Mouse (Mus musculus) intestine, postnatal 0 days (tissue): ENCODE data around the gene Smad6. TPM values are rescaled to one million over a fixed set of nuclear protein-coding genes. Genes with fewer than 3 reads are reported as not detected.

Source experiments
- ATAC-seq: fragments of 200-750 bp; cut with Nextera tagmentation; 2 replicates; pipeline ENCODE4 v1.8.0; 2017; ENCODE audit warnings: mild to moderate bottlenecking, moderate TSS enrichment, moderate library complexity
- H3K27ac ChIP-seq: fragments of 300-500 bp; sonication (generic); 2 replicates; pipeline ENCODE4 v1.5.1; 2014; ENCODE audit warnings: mild to moderate bottlenecking, low read depth, low read length, moderate library complexity
- H3K27me3 ChIP-seq: fragments of 300-500 bp; sonication (generic); replicated peaks from 2 replicates; pipeline ENCODE4 v1.6.1; 2014; ENCODE audit warnings: low read length, mixed read lengths; ENCODE audit not compliant: control insufficient read depth, insufficient read depth
- H3K36me3 ChIP-seq: fragments of 300-500 bp; sonication (generic); 2 replicates; pipeline ENCODE4 v1.6.1; 2014; ENCODE audit warnings: mild to moderate bottlenecking, moderate library complexity; ENCODE audit not compliant: control insufficient read depth, insufficient read depth
- H3K4me1 ChIP-seq: fragments of 300-500 bp; sonication (generic); replicated peaks from 2 replicates; pipeline ENCODE4 v1.6.1; 2014; ENCODE audit warnings: antibody characterized with exemption, low read length, mixed read lengths; ENCODE audit not compliant: control insufficient read depth, insufficient read depth
- H3K4me2 ChIP-seq: fragments of 300-500 bp; sonication (generic); replicated peaks from 2 replicates; pipeline ENCODE4 v1.6.1; 2014; ENCODE audit warnings: low read depth, mild to moderate bottlenecking, moderate library complexity
- H3K4me3 ChIP-seq: fragments of 300-500 bp; sonication (generic); 2 replicates; pipeline ENCODE4 v1.5.1; 2014; ENCODE audit warnings: low read depth, low read length
- H3K9ac ChIP-seq: fragments of 300-500 bp; sonication (generic); 2 replicates; pipeline ENCODE4 v1.6.1; 2014; ENCODE audit warnings: mild to moderate bottlenecking, low read depth, low read length
- H3K9me3 ChIP-seq: fragments of 300-500 bp; sonication (generic); 2 replicates; pipeline ENCODE4 v1.6.1; 2016; ENCODE audit warnings: mixed run types; ENCODE audit not compliant: control insufficient read depth
- CTCF ChIP-seq: sonication (generic); IDR thresholded peaks from 2 replicates; pipeline ENCODE4 v1.5.1; 2016; ENCODE audit warnings: low read depth, mild to moderate bottlenecking, control low read depth, antibody characterized with exemption, moderate library complexity
- WGBS: fragments of 180-500 bp; shearing (Covaris S2); extraction: QIAGEN DNeasy Blood & Tissue Kit; methylation state at CpG from one replicate; pipeline ENCODE4 v1.1.7; 2014; 5-methylcytosine and 5-hydroxymethylcytosine counted together
- polyA plus RNA-seq: library from polyadenylated mRNA; unstranded; fragments of >200 nt; fragmentation: Nextera tagmentation; extraction: Ambion mirVana; gene quantifications from 2 replicates; pipeline ENCODE4 v1.2.1, GENCODE M21; 2015

Gene Smad6
- polyA plus RNA-seq, 1 experiment from 2014 or later, result 6.1 TPM

GRCm38 (mm10) chr9:64024976-64025375 is 3.1 kb upstream of the Smad6 start:
- peak; percentile 81 for TF ChIP-seq CTCF
- H3K4me1 ChIP-seq, result 0 out of 2 replicates have a peak, but pooled peaks cover 4% of the 10 kb centered on the region
- no peak overlapping the region for H3K27ac ChIP-seq
- no peak overlapping the region for H3K9ac ChIP-seq
- H3K4me3 ChIP-seq, result no peak overlapping the region
- ATAC-seq, result no peak
- H3K4me2 ChIP-seq, result no peak overlapping the region
- no peaks in the 10 kb centered on the region for H3K9me3 ChIP-seq
- no peaks in the 10 kb centered on the region; the same call in 1 of the 2 replicates for H3K36me3 ChIP-seq
- 19% methylated on average over 2 of the region's 2 CpGs for WGBS
- H3K27me3 ChIP-seq, result no peaks in the 10 kb centered on the region

DNA sequence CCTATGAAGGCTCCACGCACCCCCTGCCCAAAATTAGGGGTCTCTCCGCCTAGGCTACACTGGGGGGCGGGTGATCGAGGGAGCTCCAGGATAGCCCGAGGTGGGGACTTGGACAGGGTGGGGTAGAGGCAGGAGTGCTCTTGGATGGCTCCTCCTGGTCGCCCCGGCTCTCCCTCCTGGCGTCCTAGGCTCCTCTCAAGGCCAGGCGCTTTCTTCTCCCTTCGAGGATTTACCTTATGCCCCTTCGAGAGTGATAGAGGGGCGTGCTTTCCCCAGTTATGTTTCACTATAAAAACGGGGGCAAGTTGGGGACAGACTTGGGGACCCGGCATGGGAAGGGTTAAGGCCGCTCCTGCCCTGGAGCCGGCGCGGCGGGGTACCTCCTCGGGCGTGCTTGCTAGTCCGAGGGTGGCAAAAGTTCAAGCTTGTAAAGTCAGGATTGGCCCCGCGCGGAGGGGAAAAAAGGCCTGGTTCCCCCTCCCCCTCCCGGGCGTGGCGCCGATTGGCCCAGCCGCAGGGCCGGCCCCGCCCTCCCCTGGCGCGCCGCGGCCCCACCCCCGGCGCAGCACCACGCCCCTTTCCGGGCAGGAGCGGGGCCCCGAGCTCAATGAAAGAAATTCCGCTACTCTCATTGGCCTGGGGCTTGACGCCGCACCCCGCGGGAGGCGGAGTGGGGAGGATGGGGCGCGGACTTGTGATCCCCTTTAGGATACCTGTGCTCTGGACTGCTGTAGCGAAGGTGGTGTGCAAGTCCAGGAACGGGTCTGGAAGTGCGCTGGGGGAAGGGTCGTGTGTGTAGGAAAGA is 905 bp upstream of the Smad6 start:
- Histone ChIP-seq H3K9me3 (no peaks in the 10 kb centered on the region), H3K9ac (peak overlapping the region; percentile 94), H3K27ac (peak overlapping the region; percentile 96), H3K36me3 (no peaks in the 10 kb centered on the region; the same call in 1 of the 2 replicates), H3K4me2 (peak overlapping the region; percentile 89), H3K4me1 (0 out of 2 replicates have a peak, but pooled peaks cover 7% of the 10 kb centered on the region), H3K4me3 (peak overlapping the region; percentile 85), H3K27me3 (no peaks in the 10 kb centered on the region)
- WGBS, result under 1% methylated on average over 50 of the region's 54 CpGs
- no peak for TF ChIP-seq CTCF
- peak; percentile 78 for ATAC-seq

GRCm38 (mm10) chr9:64021319-64021850 is 474 bp downstream of the Smad6 start:
- no peaks in the 10 kb centered on the region for H3K27me3 ChIP-seq
- H3K4me3 ChIP-seq, result peak overlapping the region; percentile 85
- peak overlapping the region; percentile 96 for H3K27ac ChIP-seq
- H3K36me3 ChIP-seq, result no peaks in the 10 kb centered on the region; the same call in 1 of the 2 replicates
- WGBS, result 0% methylated on average over 32 of the region's 32 CpGs
- no peak for ATAC-seq
- H3K9ac ChIP-seq, result peak overlapping the region; percentile 94
- no peak for TF ChIP-seq CTCF
- peak overlapping the region; percentile 89 for H3K4me2 ChIP-seq
- H3K4me1 ChIP-seq, result 0 out of 2 replicates have a peak, but pooled peaks cover 10% of the 10 kb centered on the region
- no peaks in the 10 kb centered on the region for H3K9me3 ChIP-seq

DNA sequence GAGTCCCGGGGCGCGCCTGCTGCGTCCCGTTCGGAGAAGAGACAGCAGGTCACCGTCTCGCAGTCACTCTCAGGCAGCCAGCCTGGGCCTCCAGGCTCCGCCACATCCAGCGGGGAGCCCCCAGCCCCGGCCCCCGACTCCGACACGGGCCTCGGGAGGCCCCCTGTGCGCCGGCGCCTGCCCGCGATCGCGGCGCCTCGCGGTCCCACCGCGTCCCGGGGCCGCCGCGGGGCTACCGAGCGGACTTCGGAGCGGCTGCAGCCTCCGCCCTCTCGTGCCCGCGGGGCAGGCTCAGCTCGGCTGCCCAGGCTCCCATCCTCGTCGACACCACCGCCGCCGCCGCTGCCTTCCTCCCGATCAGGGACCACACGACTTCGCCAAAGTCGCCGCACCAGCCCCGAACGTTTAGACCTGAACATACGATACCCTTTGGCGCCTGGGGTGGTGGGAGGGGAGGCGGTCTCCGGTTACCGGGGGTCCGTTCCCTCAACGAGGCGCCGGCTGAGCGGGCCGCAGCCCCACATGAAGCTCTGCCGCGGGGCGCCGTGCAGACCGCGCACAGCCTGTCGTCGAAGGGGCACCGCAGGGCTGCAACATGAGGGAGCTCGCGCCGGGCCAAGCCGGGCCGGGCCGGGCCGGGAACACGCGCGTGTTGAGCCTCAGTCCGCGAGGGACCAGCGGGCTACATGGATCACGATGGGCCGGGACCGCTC is 1.1 kb downstream of the Smad6 start:
- Histone ChIP-seq H3K36me3 (no peaks in the 10 kb centered on the region; the same call in 1 of the 2 replicates), H3K9ac (peak overlapping the region; percentile 94), H3K9me3 (no peaks in the 10 kb centered on the region), H3K4me1 (0 out of 2 replicates have a peak, but pooled peaks cover 10% of the 10 kb centered on the region), H3K27ac (peak overlapping the region; percentile 96), H3K4me2 (peak overlapping the region; percentile 89), H3K4me3 (peak overlapping the region; percentile 85), H3K27me3 (no peaks in the 10 kb centered on the region)
- no peak for TF ChIP-seq CTCF
- WGBS, result under 1% methylated on average over 89 of the region's 89 CpGs
- ATAC-seq, result no peak

GRCm38 (mm10) chr9:64020171-64020605 is 1.7 kb downstream of the Smad6 start:
- Histone ChIP-seq H3K4me2 (peak overlapping the region; percentile 89), H3K9me3 (no peaks in the 10 kb centered on the region), H3K4me3 (peak overlapping the region; percentile 85), H3K27me3 (no peaks in the 10 kb centered on the region), H3K4me1 (0 out of 2 replicates have a peak, but pooled peaks cover 10% of the 10 kb centered on the region), H3K36me3 (no peaks in the 10 kb centered on the region; the same call in 1 of the 2 replicates), H3K27ac (peak overlapping the region; percentile 96), H3K9ac (peak overlapping the region; percentile 94)
- WGBS, result under 1% methylated on average over 46 of the region's 50 CpGs
- TF ChIP-seq CTCF, result no peak
- no peak for ATAC-seq
